ENCODE assay signal across 8 mouse cellular contexts in the genomic region with DNA sequence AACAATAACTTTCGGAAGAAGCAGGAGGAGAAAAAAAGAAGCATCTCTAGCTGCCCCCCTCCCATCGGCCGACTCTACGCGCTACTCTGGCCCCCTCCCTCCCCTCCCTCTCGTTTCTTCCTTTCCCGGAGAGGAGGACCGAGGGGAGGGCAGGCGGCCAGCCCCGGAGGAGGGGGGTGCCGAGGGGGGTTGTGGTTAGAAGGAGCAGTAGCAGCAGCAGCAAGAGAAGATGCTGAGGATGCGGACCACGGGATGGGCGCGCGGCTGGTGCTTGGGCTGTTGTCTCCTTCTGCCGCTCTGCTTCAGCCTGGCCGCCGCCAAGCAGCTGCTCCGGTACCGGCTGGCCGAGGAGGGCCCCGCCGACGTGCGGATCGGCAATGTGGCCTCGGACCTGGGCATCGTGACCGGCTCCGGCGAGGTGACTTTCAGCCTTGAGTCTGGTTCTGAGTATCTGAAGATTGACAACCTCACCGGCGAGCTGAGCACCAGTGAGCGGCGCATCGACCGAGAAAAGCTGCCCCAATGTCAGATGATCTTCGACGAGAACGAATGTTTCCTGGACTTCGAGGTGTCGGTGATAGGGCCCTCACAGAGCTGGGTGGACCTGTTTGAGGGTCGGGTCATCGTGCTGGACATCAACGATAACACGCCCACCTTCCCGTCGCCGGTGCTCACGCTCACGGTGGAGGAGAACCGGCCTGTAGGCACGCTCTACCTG. TPM values are rescaled to one million over a fixed set of nuclear protein-coding genes. Genes with fewer than 3 reads are reported as not detected.
DNase-seq lines count a peak whose midpoint lies in the region; ATAC-seq lines count a peak whose summit lies in the region.

No protein-coding gene starts in this region.

- no peak overlapping the region for H3K27ac ChIP-seq in embryonic facial prominence, embryonic 11.5 days (replicated peaks; ENCODE audit: low read depth, low read length)
- no peak overlapping the region for H3K27ac ChIP-seq in liver, embryonic 15.5 days (replicated peaks)

- no peaks in the 10 kb centered on the region for H3K4me1 ChIP-seq in embryonic facial prominence, embryonic 11.5 days (ENCODE audit: control insufficient read depth, insufficient read depth, low read length)
- H3K4me1 ChIP-seq in liver, embryonic 15.5 days (replicated peaks): peaks cover 67% of the 10 kb centered on the region

- H3K4me3 ChIP-seq in embryonic facial prominence, embryonic 11.5 days (ENCODE audit: low read depth, low read length): peak overlapping the region; percentile 63
- peak overlapping the region; percentile 63 for H3K4me3 ChIP-seq in liver, embryonic 15.5 days (replicated peaks)

- H3K36me3 ChIP-seq in embryonic facial prominence, embryonic 11.5 days (replicated peaks; ENCODE audit: control insufficient read depth, insufficient read depth, low read depth, low read length): no peaks in the 10 kb centered on the region
- H3K36me3 ChIP-seq in liver, embryonic 15.5 days (replicated peaks): no peaks in the 10 kb centered on the region

- H3K27me3 ChIP-seq in embryonic facial prominence, embryonic 11.5 days (ENCODE audit: control insufficient read depth, insufficient read depth, low read length): no peaks in the 10 kb centered on the region
- peaks cover 85% of the 10 kb centered on the region for H3K27me3 ChIP-seq in liver, embryonic 15.5 days

- H3K4me2 ChIP-seq in embryonic facial prominence, embryonic 11.5 days (ENCODE audit: low read depth, low read length): peak overlapping the region; percentile 88
- H3K4me2 ChIP-seq in liver, embryonic 15.5 days: peak overlapping the region; percentile 88

- under 1% methylated on average over 49 of the region's 54 CpGs for WGBS in embryonic facial prominence, embryonic 11.5 days
- WGBS in liver, embryonic 15.5 days (ENCODE audit: insufficient replicate concordance): under 1% methylated on average over 50 of the region's 54 CpGs

- H3K9ac ChIP-seq in embryonic facial prominence, embryonic 11.5 days (replicated peaks; ENCODE audit: low read length): peak overlapping the region; percentile 64
- H3K9ac ChIP-seq in liver, embryonic 15.5 days: peak overlapping the region; percentile 39; the same call in 1 of the 2 replicates

- peak; percentile 28 for DNase-seq in ovary, postnatal 10 days (ENCODE audit: low spot score)
- no peak for DNase-seq in ovary, adult 18-20 months (ENCODE audit: low spot score)
- peak; percentile 38 for DNase-seq in embryonic facial prominence, embryonic 11.5 days (ENCODE audit: low spot score)
- peak; percentile 37 to 58 for DNase-seq in heart, adult 9 months (ENCODE audit: low spot score in 2 of 2)
- DNase-seq in kidney, postnatal 10 days: peak; percentile 58
- peak; percentile 47 for DNase-seq in ovary, postnatal 36 days (ENCODE audit: low spot score)
- peak; percentile 58 to 75 for DNase-seq in urinary bladder, postnatal 4 days (ENCODE audit: low spot score in 2 of 2)

- no peak for ATAC-seq in embryonic facial prominence, embryonic 11.5 days (replicated peaks; ENCODE audit: insufficient number of reproducible peaks, low FRiP score, low TSS enrichment, low read depth)
- no peak for ATAC-seq in liver, embryonic 15.5 days (ENCODE audit: insufficient read depth)

- H3K9me3 ChIP-seq in embryonic facial prominence, embryonic 11.5 days (replicated peaks; ENCODE audit: control insufficient read depth, low read length): no peaks in the 10 kb centered on the region
- H3K9me3 ChIP-seq in liver, embryonic 15.5 days (replicated peaks): no peaks in the 10 kb centered on the region

RNA-seq across cellular contexts. Expression of a gene that starts 1.3 kb away (rescaled TPM):
- 7.4 and 8.0 TPM in 2 replicates for polyA plus RNA-seq in embryonic facial prominence, embryonic 11.5 days (2014; fragmentation: Nextera tagmentation; extraction: Ambion mirVana)
- 0.29 and 0.40 TPM in 2 replicates for polyA plus RNA-seq in liver, embryonic 15.5 days (2015; fragmentation: Nextera tagmentation; extraction: Ambion mirVana)
